Mouse (Mus musculus) neural tube, embryonic 10.5 days (tissue): ENCODE measurements at regions not wholly inside any gene's neighbourhood (a gene's known extent, or its start where the extent isn't known, plus 50 kb on each side); places are given as distances from the start of the nearest gene placed in this dataset.

Experiments used
- DNase-seq: peaks from one replicate; pipeline ENCODE4 v3.0.0-alpha.2; 2017; ENCODE audit warnings: low spot score; ENCODE audit errors: extremely low spot score

- DNase-seq, result no peak
Observed at GRCm38 (mm10) chr12:65559809-65560208, 334.5 kb downstream of the Wdr20rt start.

- DNase-seq, result no peak
Observed at GRCm38 (mm10) chr12:65571633-65572032, 346.3 kb downstream of the Wdr20rt start.

GRCm38 (mm10) chr12:65593559-65593958 lies 368.2 kb downstream of the Wdr20rt start:
- DNase-seq, result no peak

GRCm38 (mm10) chr12:65594075-65594474 lies 368.8 kb downstream of the Wdr20rt start:
- no peak for DNase-seq

GRCm38 (mm10) chr12:65644232-65644631 lies 418.9 kb downstream of the Wdr20rt start:
- DNase-seq, result no peak

GRCm38 (mm10) chr12:65656772-65657171 lies 431.5 kb downstream of the Wdr20rt start:
- no peak for DNase-seq

- DNase-seq, result no peak
Observed at GRCm38 (mm10) chr12:65671673-65672072, 446.4 kb downstream of the Wdr20rt start.

GRCm38 (mm10) chr12:65673193-65673592 lies 447.9 kb downstream of the Wdr20rt start:
- DNase-seq, result no peak

- no peak for DNase-seq
Observed at GRCm38 (mm10) chr12:65674916-65675660, 449.8 kb downstream of the Wdr20rt start.

- DNase-seq, result no peak
Observed at GRCm38 (mm10) chr12:65680335-65680734, 455.0 kb downstream of the Wdr20rt start.

- DNase-seq, result no peak
Observed at GRCm38 (mm10) chr12:65681826-65682225, 456.5 kb downstream of the Wdr20rt start.

GRCm38 (mm10) chr12:65704985-65705384 lies 479.7 kb downstream of the Wdr20rt start:
- DNase-seq, result no peak

GRCm38 (mm10) chr12:65712304-65712703 lies 487.0 kb downstream of the Wdr20rt start:
- no peak for DNase-seq
